Mouse (Mus musculus) embryonic fibroblast, embryonic 13.5 days (primary cell): Measurements from ENCODE around the gene Dlg1. TPM values are rescaled to one million over a fixed set of nuclear protein-coding genes. Genes with fewer than 3 reads are reported as not detected.

ENCODE experiments used
- H3K27ac ChIP-seq: 2 replicates; pipeline ENCODE4 v1.5.1; 2012; ENCODE audit warnings: low read length, control low read depth, inconsistent platforms; ENCODE audit not compliant: insufficient read depth
- H3K4me1 ChIP-seq: 2 replicates; pipeline ENCODE4 v1.6.1; 2011; ENCODE audit warnings: low read length; ENCODE audit not compliant: control insufficient read depth, insufficient read depth
- H3K4me3 ChIP-seq: 2 replicates; pipeline ENCODE4 v1.5.1; 2011; ENCODE audit warnings: mild to moderate bottlenecking, control low read depth, low read length; ENCODE audit not compliant: insufficient read depth
- CTCF ChIP-seq: IDR thresholded peaks from 2 replicates; pipeline ENCODE4 v1.5.1; 2011; ENCODE audit warnings: mild to moderate bottlenecking, control low read depth, low read length, moderate library complexity, borderline replicate concordance; ENCODE audit not compliant: insufficient read depth
- POLR2A ChIP-seq: IDR thresholded peaks from 2 replicates; pipeline ENCODE4 v1.6.1; 2011; ENCODE audit warnings: low read depth, mild to moderate bottlenecking, control low read depth, low read length, moderate library complexity
- polyA plus RNA-seq: library from polyadenylated mRNA; stranded (reverse); fragments of >200 nt; gene quantifications from 2 replicates; pipeline ENCODE4 v1.2.4, GENCODE M21; 2011; ENCODE audit warnings: low read depth; ENCODE audit not compliant: missing spikeins, insufficient read length

Dlg1 gene
- polyA plus RNA-seq, 1 experiment, result 144 TPM

- no peak for TF ChIP-seq CTCF
- no peak for TF ChIP-seq POLR2A
- H3K27ac ChIP-seq, result no peak overlapping the region
Observed at GRCm38 (mm10) chr16:31654021-31654420, 9.2 kb upstream of the Dlg1 start.

DNA sequence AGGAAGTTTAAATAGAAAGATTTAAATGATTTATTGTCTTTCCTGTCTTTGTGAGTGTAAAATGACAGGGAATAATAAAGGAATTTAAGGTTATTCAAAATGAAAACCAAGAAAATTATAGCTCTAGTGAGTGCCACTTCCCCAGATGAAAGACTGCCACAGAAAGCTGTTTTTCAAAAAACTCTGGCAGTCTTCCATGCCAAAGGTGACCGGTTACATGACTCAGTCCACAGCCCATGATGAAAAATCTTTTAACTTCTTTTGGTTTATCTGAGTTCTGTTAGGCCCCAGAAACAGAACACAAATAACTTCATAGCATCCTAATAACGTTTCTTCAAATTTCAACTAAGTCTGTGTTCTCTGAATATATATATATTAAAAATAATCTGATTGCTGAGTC, 7.7 kb upstream of the Dlg1 start:
- TF ChIP-seq POLR2A (no peak), CTCF (no peak)
- Histone ChIP-seq H3K4me3 (no peak overlapping the region), H3K27ac (no peak overlapping the region), H3K4me1 (no peaks in the 10 kb centered on the region)

More at GRCm38 (mm10) chr16:31654021-31654420, 9.2 kb upstream of the Dlg1 start:
- no peaks in the 10 kb centered on the region for H3K4me1 ChIP-seq
- no peak overlapping the region for H3K4me3 ChIP-seq

GRCm38 (mm10) chr16:31657502-31657901, 5.7 kb upstream of the Dlg1 start:
- H3K4me3 ChIP-seq, result no peak overlapping the region
- TF ChIP-seq POLR2A (no peak), CTCF (no peak)
- peaks cover 3% of the 10 kb centered on the region; the same call in 1 of the 2 replicates for H3K4me1 ChIP-seq
- H3K27ac ChIP-seq, result no peak overlapping the region

DNA sequence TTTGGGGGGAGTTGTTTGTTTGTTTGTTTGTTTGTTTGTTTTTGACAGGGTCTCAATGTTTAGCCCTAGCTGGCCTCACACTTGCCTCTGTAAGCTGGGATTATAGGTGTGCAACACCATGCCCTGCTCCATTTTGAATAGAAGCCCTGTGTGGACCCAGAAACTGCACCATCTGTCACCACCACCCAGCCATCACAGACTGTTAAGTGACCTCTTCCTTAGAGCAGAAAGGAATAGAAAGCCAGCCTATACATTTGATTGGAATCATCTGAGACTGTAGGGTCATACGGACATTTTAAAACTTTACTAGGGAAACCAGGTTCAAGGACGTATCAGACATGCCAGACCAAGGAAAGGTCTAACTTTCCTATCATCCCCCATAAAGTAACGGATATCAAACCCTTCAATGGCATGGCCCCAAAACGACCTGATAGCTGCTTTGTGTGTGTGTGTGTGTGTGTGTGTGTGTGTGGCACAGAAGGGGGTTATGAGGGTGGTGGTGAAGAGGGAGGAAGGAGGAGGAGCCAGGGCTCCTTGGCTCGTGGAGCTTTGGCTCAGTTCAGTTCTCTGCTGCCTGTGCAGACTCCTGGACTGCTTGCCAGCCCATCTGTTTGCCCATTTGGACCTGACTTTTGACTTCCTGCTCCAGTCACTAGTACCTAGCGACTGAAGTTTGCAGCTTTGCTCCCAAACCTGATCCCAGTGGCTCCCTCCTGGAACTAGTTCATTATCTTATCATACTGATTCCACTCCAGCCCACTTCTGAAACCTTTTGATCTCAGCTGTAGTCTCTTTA, 4.5 kb upstream of the Dlg1 start:
- no peak overlapping the region for H3K4me3 ChIP-seq
- TF ChIP-seq CTCF (no peak), POLR2A (no peak)
- peaks cover 3% of the 10 kb centered on the region; the same call in 1 of the 2 replicates for H3K4me1 ChIP-seq
- no peak overlapping the region for H3K27ac ChIP-seq

DNA sequence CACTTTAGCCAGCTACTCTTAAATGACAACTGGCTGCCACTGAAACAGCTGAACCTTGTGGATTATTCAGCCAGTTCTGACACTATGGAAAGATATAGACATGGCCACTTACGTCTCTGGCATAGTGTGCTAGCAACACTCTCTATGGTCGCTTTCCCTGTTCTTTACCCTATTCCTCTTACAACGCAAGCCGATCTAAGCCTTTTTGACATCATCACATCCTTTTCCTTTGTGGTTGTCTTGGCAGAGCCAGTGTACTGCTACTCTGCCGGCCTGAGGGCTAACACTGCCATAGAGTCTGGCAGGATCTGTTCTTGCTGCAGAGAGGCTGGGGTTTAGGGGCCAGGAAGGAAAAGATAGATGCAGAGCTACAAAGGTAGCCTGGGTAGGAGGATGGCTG, 3.8 kb upstream of the Dlg1 start:
- Histone ChIP-seq H3K27ac (no peak overlapping the region), H3K4me3 (no peak overlapping the region), H3K4me1 (peaks cover 3% of the 10 kb centered on the region; the same call in 1 of the 2 replicates)
- no peak for TF ChIP-seq POLR2A
- no peak for TF ChIP-seq CTCF

GRCm38 (mm10) chr16:31662556-31663378, 476 bp upstream of the Dlg1 start:
- TF ChIP-seq CTCF (no peak), POLR2A (peak; percentile 6; the same call in 1 of the 2 replicates)
- H3K4me3 ChIP-seq, result peak overlapping the region; percentile 95
- H3K27ac ChIP-seq, result peak overlapping the region; percentile 69
- peaks cover 3% of the 10 kb centered on the region; the same call in 1 of the 2 replicates for H3K4me1 ChIP-seq

DNA sequence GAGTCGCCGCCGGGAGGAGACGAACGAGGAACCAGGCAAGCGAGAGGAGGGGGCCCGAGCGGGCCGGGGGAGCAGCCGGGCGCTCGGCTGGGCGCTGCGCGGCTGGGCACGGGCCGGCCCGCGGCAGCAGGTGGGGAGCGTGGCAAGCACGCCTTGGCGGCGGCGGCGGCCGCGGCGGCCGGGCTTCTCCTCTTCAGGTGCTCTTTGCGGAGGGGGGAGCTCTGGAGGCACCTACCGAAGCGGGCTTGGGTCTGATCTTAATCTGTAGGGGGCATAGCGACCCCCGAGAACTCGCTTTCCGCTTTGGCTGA, 999 bp downstream of the Dlg1 start:
- TF ChIP-seq CTCF (no peak), POLR2A (no peak)

DNA sequence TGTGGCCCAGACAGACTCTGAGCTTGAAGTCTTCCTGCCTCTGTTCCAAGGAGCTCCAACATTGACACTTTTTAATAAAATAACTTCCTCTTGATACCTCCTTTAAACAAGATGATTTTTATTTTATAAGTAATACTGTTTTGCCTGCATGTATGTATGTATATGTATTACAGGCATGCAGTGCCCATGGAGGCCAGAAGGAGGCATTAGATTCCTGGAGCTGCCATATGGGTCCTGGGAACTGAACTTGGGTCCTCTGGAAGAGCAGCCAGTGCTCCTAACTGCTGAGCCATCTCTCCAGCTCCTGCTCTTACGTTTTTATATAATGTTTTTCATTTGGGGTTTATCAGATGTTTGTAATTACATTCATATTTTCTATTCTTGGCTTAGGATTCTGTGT, 9.0 kb downstream of the Dlg1 start:
- no peak for TF ChIP-seq POLR2A
- TF ChIP-seq CTCF, result no peak
- Histone ChIP-seq H3K27ac (no peak overlapping the region), H3K4me1 (peaks cover 2% of the 10 kb centered on the region), H3K4me3 (no peak overlapping the region)

More for the DNA sequence above, 999 bp downstream of the Dlg1 start:
- Histone ChIP-seq H3K27ac (peak overlapping the region; percentile 61; the same call in 1 of the 2 replicates), H3K4me1 (peaks cover 3% of the 10 kb centered on the region; the same call in 1 of the 2 replicates), H3K4me3 (peak overlapping the region; percentile 97)

- Histone ChIP-seq H3K4me1 (peaks cover 10% of the 10 kb centered on the region), H3K4me3 (no peak overlapping the region), H3K27ac (peak overlapping the region; percentile 40; the same call in 1 of the 2 replicates)
- TF ChIP-seq POLR2A (no peak), CTCF (no peak)
Observed at GRCm38 (mm10) chr16:31677463-31677862, 14.2 kb downstream of the Dlg1 start.

DNA sequence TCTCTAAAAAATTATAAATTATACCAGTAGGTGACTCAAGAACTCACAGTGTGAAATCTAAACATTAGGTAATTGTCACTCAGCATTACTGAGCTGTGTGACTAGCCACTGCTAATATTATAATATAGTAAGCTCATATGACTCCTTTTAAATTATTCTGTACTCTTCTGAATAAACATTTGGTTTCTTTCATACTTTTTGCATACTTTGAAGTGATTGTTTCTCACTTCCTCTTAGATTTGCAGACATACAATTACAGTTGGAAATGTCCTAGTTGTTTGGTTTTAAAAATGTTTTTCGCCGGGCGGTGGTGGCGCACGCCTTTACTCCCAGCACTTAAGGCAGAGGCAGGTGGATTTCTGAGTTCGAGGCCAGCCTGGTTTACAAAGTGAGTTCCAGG, 19.0 kb downstream of the Dlg1 start:
- TF ChIP-seq POLR2A (no peak), CTCF (no peak)
- Histone ChIP-seq H3K4me3 (no peak overlapping the region), H3K4me1 (peaks cover 7% of the 10 kb centered on the region), H3K27ac (no peak overlapping the region)
